Mouse (Mus musculus) olfactory bulb, adult 2 months (tissue): ENCODE data around the gene Olfr70.

ENCODE experiments used
- CTCF ChIP-seq: fragments of 200-500 bp; IDR thresholded peaks from 2 replicates; pipeline ENCODE4 v1.5.1; 2012; ENCODE audit warnings: low read depth, mild to moderate bottlenecking, low read length, moderate library complexity; ENCODE audit not compliant: insufficient read depth
- POLR2A ChIP-seq: fragments of 200-500 bp; IDR thresholded peaks from 2 replicates; pipeline ENCODE4 v1.6.1; 2012; ENCODE audit warnings: mild to moderate bottlenecking, low read depth, low read length, moderate library complexity; ENCODE audit not compliant: insufficient read depth

DNA sequence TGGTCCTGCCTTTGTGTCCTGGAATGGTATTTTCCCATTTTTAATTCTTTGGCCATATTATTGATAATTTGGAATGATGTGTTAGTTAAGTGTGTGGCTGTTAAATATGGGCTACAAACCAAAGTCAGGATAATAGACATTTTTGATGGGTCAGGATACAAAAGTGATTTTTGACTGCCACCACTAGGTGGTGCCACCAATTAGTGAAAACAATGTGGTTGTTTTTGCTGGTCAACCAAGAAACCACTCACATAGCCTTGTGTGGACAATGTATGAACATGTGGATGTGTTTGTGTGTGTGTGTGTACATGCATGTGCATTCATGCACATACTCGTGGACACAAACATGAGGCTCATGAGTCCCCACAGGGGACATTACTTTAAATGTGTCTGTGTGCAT is 24.2 kb upstream of the Olfr70 start:
- TF ChIP-seq CTCF: no peak
- TF ChIP-seq POLR2A: no peak
